In genomic region chr13:95570877-95571276, GRCm38 (mm10) we compare ENCODE assay signal across 23 mouse cellular contexts. TPM values are rescaled to one million over a fixed set of nuclear protein-coding genes. Genes with fewer than 3 reads are reported as not detected.
"Had no signal": no experiment of that assay in that cellular context is flagged by ENCODE, and none has a peak within 500 bp of the region (broad histone marks: within the 10 kb centered on the region; RNA-seq: fewer than 3 reads in every experiment).

No protein-coding gene starts in this region.

- H3K36me3 ChIP-seq: heart, embryonic 12.5 days; hindbrain, embryonic 10.5 days; hindbrain, embryonic 12.5 days; intestine, embryonic 15.5 days; limb, embryonic 13.5 days; limb, embryonic 15.5 days; liver, embryonic 13.5 days; liver, embryonic 15.5 days had no signal

- H3K9me3 ChIP-seq: hindbrain, embryonic 12.5 days; intestine, embryonic 15.5 days; limb, embryonic 13.5 days; limb, embryonic 15.5 days; liver, embryonic 13.5 days; liver, embryonic 15.5 days had no signal

- H3K4me3 ChIP-seq: gastrocnemius, adult 2 months; heart, embryonic 12.5 days; hindbrain, embryonic 10.5 days; hindbrain, embryonic 12.5 days; intestine, embryonic 15.5 days; layer of hippocampus, adult 2 months; left cerebral cortex, adult 2 months; limb, embryonic 13.5 days; limb, embryonic 15.5 days; liver, embryonic 13.5 days; liver, embryonic 15.5 days had no signal

- H3K4me1 ChIP-seq: heart, embryonic 12.5 days; hindbrain, embryonic 10.5 days; hindbrain, embryonic 12.5 days; intestine, embryonic 15.5 days; limb, embryonic 13.5 days; limb, embryonic 15.5 days had no signal

- H3K27me3 ChIP-seq: heart, embryonic 12.5 days; hindbrain, embryonic 12.5 days; intestine, embryonic 15.5 days; limb, embryonic 13.5 days; limb, embryonic 15.5 days had no signal

- H3K9ac ChIP-seq: heart, embryonic 12.5 days; hindbrain, embryonic 12.5 days; hindbrain, embryonic 14.5 days; intestine, embryonic 15.5 days; limb, embryonic 13.5 days; limb, embryonic 15.5 days; liver, embryonic 13.5 days; liver, embryonic 15.5 days had no signal

- DNase-seq: gastrocnemius, adult 2 months; gastrocnemius, postnatal 10 days; gastrocnemius, postnatal 25 days; heart, postnatal 10 days; heart, postnatal 4 days; kidney, adult 18-20 months; kidney, adult 8-10 months; kidney, postnatal 14 days; kidney, postnatal 4 days; liver, embryonic 13.5 days had no signal

- H3K27ac ChIP-seq: gastrocnemius, adult 2 months; hindbrain, embryonic 10.5 days; hindbrain, embryonic 12.5 days; hindbrain, embryonic 14.5 days; intestine, embryonic 15.5 days; layer of hippocampus, adult 2 months; left cerebral cortex, adult 2 months; limb, embryonic 13.5 days; limb, embryonic 15.5 days; liver, embryonic 13.5 days; liver, embryonic 15.5 days had no signal

- ATAC-seq: hindbrain, embryonic 16.5 days; inflammation-experienced regulatory T-cells, adult 6 months; intestine, embryonic 15.5 days; intestine, postnatal 0 days had no signal

- H3K4me2 ChIP-seq: heart, embryonic 12.5 days; hindbrain, embryonic 12.5 days; hindbrain, embryonic 14.5 days; intestine, embryonic 15.5 days; limb, embryonic 13.5 days; limb, embryonic 15.5 days; liver, embryonic 13.5 days; liver, embryonic 15.5 days had no signal

RNA-seq across cellular contexts. Expression of gene F2rl1, which starts 45.9 kb away (rescaled TPM):
- polyA plus RNA-seq: heart, embryonic 12.5 days; hindbrain, embryonic 14.5 days had no signal
